Mouse (Mus musculus) small intestine, adult 2 months (tissue): ENCODE data around the gene Mvk.

ENCODE experiments used
- CTCF ChIP-seq: fragments of 200-500 bp; IDR thresholded peaks from 2 replicates; pipeline ENCODE4 v1.5.1; 2012; ENCODE audit warnings: low read depth, mild to moderate bottlenecking, control low read depth, inconsistent platforms, low read length, moderate library complexity, mixed read lengths; ENCODE audit not compliant: insufficient replicate concordance, insufficient read length; ENCODE audit errors: extremely low read depth
- POLR2A ChIP-seq: fragments of 200-500 bp; IDR thresholded peaks from 2 replicates; pipeline ENCODE4 v1.6.1; 2012; ENCODE audit warnings: low read depth, mild to moderate bottlenecking, control low read depth, inconsistent platforms, low read length, moderate library complexity

DNA sequence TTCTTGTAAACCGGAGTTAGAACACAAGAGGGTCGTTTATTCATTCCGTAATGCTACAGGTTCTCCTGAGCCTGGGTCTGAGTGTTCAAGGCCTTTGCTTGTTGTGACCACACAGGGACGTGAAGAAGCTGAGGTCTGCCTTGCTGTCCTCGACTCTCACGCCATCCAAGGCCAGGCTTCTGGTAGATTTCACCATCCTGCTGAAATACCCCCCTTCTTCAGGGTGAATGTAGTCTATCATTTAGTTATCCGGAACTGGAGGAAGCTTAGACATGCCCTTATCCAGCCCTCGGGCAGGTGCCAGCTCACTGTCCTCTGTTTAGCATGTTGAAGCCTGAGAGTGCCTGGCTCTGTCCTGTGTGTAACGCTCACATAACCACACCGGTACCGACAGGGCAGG is 35.2 kb upstream of the Mvk start:
- no peak for TF ChIP-seq CTCF
- TF ChIP-seq POLR2A: no peak
